Mouse (Mus musculus): ENCODE data around the gene Sdk1. TPM values are rescaled to one million over a fixed set of nuclear protein-coding genes. Genes with fewer than 3 reads are reported as not detected.

Sdk1 gene
- polyA plus RNA-seq, 1 experiment from 2014 or later, result 1.3 TPM

GRCm38 (mm10) chr5:141940636-141941035, 699.3 kb downstream of the Sdk1 start:
- no peaks in the 10 kb centered on the region for H3K27me3 ChIP-seq (replicated peaks; ENCODE audit: control insufficient read depth, insufficient read depth, low read length)
- H3K9ac ChIP-seq (replicated peaks; ENCODE audit: low read depth, low read length), result no peak overlapping the region
- 0 out of 2 replicates have a peak, but pooled peaks cover 2% of the 10 kb centered on the region for H3K9me3 ChIP-seq (ENCODE audit: control insufficient read depth, low read length)
- H3K4me2 ChIP-seq (ENCODE audit: low read length), result no peak overlapping the region
- no peak for ATAC-seq
- H3K4me1 ChIP-seq (replicated peaks; ENCODE audit: control insufficient read depth, insufficient read depth, low read length), result no peaks in the 10 kb centered on the region
- no peaks in the 10 kb centered on the region for H3K36me3 ChIP-seq (ENCODE audit: control insufficient read depth, insufficient read depth)
- WGBS, result 74% methylated on average over 8 of the region's 8 CpGs
- no peak overlapping the region for H3K27ac ChIP-seq (ENCODE audit: low read length)
- H3K4me3 ChIP-seq (replicated peaks; ENCODE audit: low read length), result no peak overlapping the region

DNA sequence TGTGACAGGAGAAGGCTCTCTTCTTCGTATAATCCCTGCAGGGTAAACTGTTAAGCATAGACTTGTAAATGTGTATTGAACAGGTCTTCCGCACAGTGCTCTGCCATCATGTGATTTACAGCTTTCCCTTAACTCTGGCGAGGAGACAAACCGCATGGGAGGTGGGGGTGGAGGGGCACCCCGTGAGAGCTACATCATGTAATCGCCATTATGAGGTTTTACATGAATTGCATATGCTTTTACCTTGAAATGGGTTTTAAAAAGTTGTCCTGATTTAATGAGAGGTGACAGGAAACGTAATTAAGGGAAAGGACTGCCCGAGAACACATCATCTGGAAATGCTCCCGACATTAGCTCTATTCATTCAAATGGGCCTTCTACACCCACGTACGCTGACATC, 709.5 kb downstream of the Sdk1 start:
- H3K27ac ChIP-seq (ENCODE audit: low read length), result no peak overlapping the region
- H3K9ac ChIP-seq (replicated peaks; ENCODE audit: low read depth, low read length), result no peak overlapping the region
- no peaks in the 10 kb centered on the region for H3K4me1 ChIP-seq (replicated peaks; ENCODE audit: control insufficient read depth, insufficient read depth, low read length)
- H3K9me3 ChIP-seq (ENCODE audit: control insufficient read depth, low read length), result no peaks in the 10 kb centered on the region
- no peaks in the 10 kb centered on the region for H3K36me3 ChIP-seq (ENCODE audit: control insufficient read depth, insufficient read depth)
- H3K4me3 ChIP-seq (replicated peaks; ENCODE audit: low read length), result no peak overlapping the region
- no peak for ATAC-seq
- WGBS, result 47% methylated on average over 11 of the region's 11 CpGs
- no peaks in the 10 kb centered on the region for H3K27me3 ChIP-seq (replicated peaks; ENCODE audit: control insufficient read depth, insufficient read depth, low read length)
- no peak overlapping the region for H3K4me2 ChIP-seq (ENCODE audit: low read length)

- H3K4me2 ChIP-seq (ENCODE audit: low read length), result no peak overlapping the region
- H3K4me3 ChIP-seq (replicated peaks; ENCODE audit: low read length), result no peak overlapping the region
- no peaks in the 10 kb centered on the region for H3K27me3 ChIP-seq (replicated peaks; ENCODE audit: control insufficient read depth, insufficient read depth, low read length)
- no peaks in the 10 kb centered on the region for H3K36me3 ChIP-seq (ENCODE audit: control insufficient read depth, insufficient read depth)
- H3K9ac ChIP-seq (replicated peaks; ENCODE audit: low read depth, low read length), result no peak overlapping the region
- no peaks in the 10 kb centered on the region for H3K9me3 ChIP-seq (ENCODE audit: control insufficient read depth, low read length)
- no peaks in the 10 kb centered on the region for H3K4me1 ChIP-seq (replicated peaks; ENCODE audit: control insufficient read depth, insufficient read depth, low read length)
- ATAC-seq, result no peak
- H3K27ac ChIP-seq (ENCODE audit: low read length), result no peak overlapping the region
- 95% methylated on average over 1 of the region's 2 CpGs for WGBS
These were observed 711.0 kb downstream of the Sdk1 start for GRCm38 (mm10) chr5:141952270-141952669.

DNA sequence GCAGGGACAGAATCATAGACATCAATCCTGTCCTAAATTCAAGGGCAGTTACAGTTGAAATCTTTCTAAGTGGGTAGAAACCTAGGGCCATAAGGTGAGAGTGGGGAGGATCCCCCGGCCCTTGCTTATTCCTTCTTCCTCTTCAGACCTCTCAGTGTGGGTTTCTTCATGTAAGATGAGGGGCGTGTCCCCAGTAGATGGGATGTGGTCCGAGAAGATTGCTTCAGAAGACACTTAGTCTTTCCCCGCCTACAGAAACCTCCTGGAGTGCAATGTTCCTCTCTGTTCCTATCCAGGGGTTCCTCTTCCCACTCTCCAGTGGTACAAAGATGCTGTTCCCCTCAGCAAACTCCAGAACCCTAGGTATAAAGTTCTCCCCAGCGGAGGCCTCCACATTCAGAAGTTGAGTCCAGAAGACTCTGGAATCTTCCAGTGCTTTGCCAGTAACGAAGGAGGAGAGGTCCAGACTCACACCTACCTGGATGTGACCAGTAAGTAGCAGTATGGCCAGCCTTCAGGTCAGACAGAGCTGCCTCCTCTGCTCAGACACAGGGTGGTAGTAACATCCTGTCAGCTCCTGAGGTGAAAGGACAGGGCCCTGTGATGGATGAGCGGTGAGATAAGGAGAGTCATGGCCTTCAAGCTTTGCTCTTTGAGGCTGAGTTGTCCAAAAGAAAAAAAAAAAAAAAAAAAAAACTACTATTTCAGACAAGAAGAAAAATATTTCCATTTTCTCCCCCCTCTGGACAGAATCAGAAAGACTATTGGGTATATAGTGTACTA, 711.6 kb downstream of the Sdk1 start:
- Histone ChIP-seq H3K4me3 (replicated peaks; ENCODE audit: low read length) (no peak overlapping the region), H3K4me2 (ENCODE audit: low read length) (no peak overlapping the region), H3K4me1 (replicated peaks; ENCODE audit: control insufficient read depth, insufficient read depth, low read length) (no peaks in the 10 kb centered on the region), H3K27ac (ENCODE audit: low read length) (no peak overlapping the region), H3K9me3 (ENCODE audit: control insufficient read depth, low read length) (no peaks in the 10 kb centered on the region), H3K36me3 (ENCODE audit: control insufficient read depth, insufficient read depth) (no peaks in the 10 kb centered on the region), H3K27me3 (replicated peaks; ENCODE audit: control insufficient read depth, insufficient read depth, low read length) (no peaks in the 10 kb centered on the region), H3K9ac (replicated peaks; ENCODE audit: low read depth, low read length) (no peak overlapping the region)
- 85% methylated on average over 7 of the region's 7 CpGs for WGBS
- ATAC-seq, result no peak

- no peak overlapping the region for H3K9ac ChIP-seq (replicated peaks; ENCODE audit: low read depth, low read length)
- no peaks in the 10 kb centered on the region for H3K36me3 ChIP-seq (ENCODE audit: control insufficient read depth, insufficient read depth)
- H3K27ac ChIP-seq (ENCODE audit: low read length), result no peak overlapping the region
- ATAC-seq, result no peak
- no peak overlapping the region for H3K4me3 ChIP-seq (replicated peaks; ENCODE audit: low read length)
- no peaks in the 10 kb centered on the region for H3K4me1 ChIP-seq (replicated peaks; ENCODE audit: control insufficient read depth, insufficient read depth, low read length)
- no peaks in the 10 kb centered on the region for H3K9me3 ChIP-seq (ENCODE audit: control insufficient read depth, low read length)
- H3K4me2 ChIP-seq (ENCODE audit: low read length), result no peak overlapping the region
- H3K27me3 ChIP-seq (replicated peaks; ENCODE audit: control insufficient read depth, insufficient read depth, low read length), result no peaks in the 10 kb centered on the region
These were observed 729.8 kb downstream of the Sdk1 start for GRCm38 (mm10) chr5:141971071-141971470.

DNA sequence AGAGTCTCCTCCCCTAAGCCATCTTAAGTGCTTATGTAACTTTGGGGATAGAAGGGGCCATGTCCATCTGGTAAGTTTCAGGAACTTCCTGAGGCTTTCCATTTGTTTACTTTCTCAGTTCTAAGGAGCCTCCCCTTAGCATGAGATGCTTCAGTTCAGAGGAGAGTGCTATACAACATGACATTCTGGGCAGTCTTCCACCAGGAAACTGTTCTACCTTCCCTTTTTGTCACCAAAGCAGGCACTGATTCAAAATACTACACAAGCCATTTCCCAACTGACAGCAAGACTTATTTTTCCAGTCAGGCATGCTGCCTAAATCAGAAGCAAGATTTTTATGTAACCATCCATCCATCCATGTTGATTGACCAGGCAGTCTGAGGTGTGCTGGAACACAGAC, 738.2 kb downstream of the Sdk1 start:
- H3K27me3 ChIP-seq (replicated peaks; ENCODE audit: control insufficient read depth, insufficient read depth, low read length), result no peaks in the 10 kb centered on the region
- H3K4me2 ChIP-seq (ENCODE audit: low read length), result no peak overlapping the region

DNA sequence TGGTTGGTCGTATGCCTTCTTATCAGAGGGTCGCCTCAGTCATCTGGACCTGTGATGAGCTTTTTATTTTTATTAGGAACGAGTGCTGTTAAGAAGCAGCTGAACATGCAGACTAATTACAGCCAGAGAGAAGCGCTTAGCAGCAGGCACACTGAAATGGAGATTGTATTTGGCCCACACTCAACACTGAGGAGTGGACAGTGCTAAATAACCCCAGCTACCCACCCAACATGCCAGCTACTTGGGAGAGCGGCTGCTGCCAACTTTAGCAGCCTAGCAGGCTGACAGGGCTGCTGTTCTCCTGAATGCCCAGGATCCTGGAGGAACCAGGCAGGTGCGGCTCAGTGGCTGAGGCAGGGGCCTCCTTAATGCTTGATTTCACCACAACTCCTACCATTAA, 739.5 kb downstream of the Sdk1 start:
- Histone ChIP-seq H3K4me1 (replicated peaks; ENCODE audit: control insufficient read depth, insufficient read depth, low read length) (no peaks in the 10 kb centered on the region; the same call in 1 of the 2 replicates), H3K36me3 (ENCODE audit: control insufficient read depth, insufficient read depth) (no peaks in the 10 kb centered on the region), H3K9ac (replicated peaks; ENCODE audit: low read depth, low read length) (no peak overlapping the region), H3K9me3 (ENCODE audit: control insufficient read depth, low read length) (no peaks in the 10 kb centered on the region), H3K4me3 (replicated peaks; ENCODE audit: low read length) (no peak overlapping the region), H3K27me3 (replicated peaks; ENCODE audit: control insufficient read depth, insufficient read depth, low read length) (no peaks in the 10 kb centered on the region), H3K27ac (ENCODE audit: low read length) (no peak overlapping the region), H3K4me2 (ENCODE audit: low read length) (no peak overlapping the region)
- no peak for ATAC-seq
- 65% methylated on average over 6 of the region's 6 CpGs for WGBS

More for the DNA sequence above, 738.2 kb downstream of the Sdk1 start:
- H3K4me3 ChIP-seq (replicated peaks; ENCODE audit: low read length), result no peak overlapping the region
- H3K27ac ChIP-seq (ENCODE audit: low read length), result no peak overlapping the region
- no peaks in the 10 kb centered on the region for H3K9me3 ChIP-seq (ENCODE audit: control insufficient read depth, low read length)
- no peak for ATAC-seq
- H3K4me1 ChIP-seq (replicated peaks; ENCODE audit: control insufficient read depth, insufficient read depth, low read length), result no peaks in the 10 kb centered on the region; the same call in 1 of the 2 replicates
- H3K36me3 ChIP-seq (ENCODE audit: control insufficient read depth, insufficient read depth), result no peaks in the 10 kb centered on the region
- no peak overlapping the region for H3K9ac ChIP-seq (replicated peaks; ENCODE audit: low read depth, low read length)

DNA sequence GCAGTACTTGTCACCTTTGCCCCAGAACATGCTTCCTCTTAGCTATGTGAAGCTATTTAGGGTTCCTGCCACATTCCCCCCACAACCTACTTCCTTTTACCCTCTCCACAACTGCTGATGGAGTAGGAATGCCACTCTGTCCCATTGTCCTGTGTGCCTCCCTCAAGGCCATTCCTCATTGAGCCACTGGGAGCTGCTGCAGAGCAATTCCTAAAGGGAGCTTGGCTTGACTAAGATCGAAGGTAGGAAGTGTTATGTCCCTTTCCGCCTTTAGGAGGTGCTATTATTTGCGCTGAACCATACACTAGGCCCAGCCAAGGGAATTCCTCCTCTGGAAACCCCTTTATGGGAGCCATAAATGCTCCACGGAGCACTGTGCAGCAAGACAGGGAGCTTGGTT, 743.0 kb downstream of the Sdk1 start:
- Histone ChIP-seq H3K27me3 (replicated peaks; ENCODE audit: control insufficient read depth, insufficient read depth, low read length) (no peaks in the 10 kb centered on the region), H3K4me2 (ENCODE audit: low read length) (no peak overlapping the region), H3K9me3 (ENCODE audit: control insufficient read depth, low read length) (no peaks in the 10 kb centered on the region), H3K36me3 (ENCODE audit: control insufficient read depth, insufficient read depth) (no peaks in the 10 kb centered on the region), H3K4me1 (replicated peaks; ENCODE audit: control insufficient read depth, insufficient read depth, low read length) (no peaks in the 10 kb centered on the region; the same call in 1 of the 2 replicates), H3K27ac (ENCODE audit: low read length) (no peak overlapping the region), H3K9ac (replicated peaks; ENCODE audit: low read depth, low read length) (no peak overlapping the region), H3K4me3 (replicated peaks; ENCODE audit: low read length) (no peak overlapping the region)
- 78% methylated on average over 4 of the region's 4 CpGs for WGBS
- no peak for ATAC-seq

DNA sequence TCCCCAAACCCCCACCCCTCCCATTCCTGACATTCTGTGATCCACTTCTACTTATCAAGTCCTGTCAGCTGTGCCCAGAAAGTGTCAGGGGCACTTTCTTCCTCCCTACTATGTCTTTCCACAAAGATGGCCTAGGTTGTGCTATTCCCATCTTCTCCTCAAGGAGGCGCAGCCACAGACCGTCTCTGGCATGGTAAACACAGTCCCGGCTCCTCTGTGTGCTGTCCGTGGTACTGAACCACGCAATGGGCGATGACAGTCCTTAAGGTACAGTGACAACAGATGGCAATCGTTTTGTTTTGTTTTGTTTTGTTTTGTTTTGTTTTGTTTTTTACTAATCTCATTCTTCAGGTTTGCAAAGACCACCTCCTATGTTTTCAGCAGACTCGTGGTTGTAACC, 743.7 kb downstream of the Sdk1 start:
- Histone ChIP-seq H3K9me3 (ENCODE audit: control insufficient read depth, low read length) (no peaks in the 10 kb centered on the region), H3K4me1 (replicated peaks; ENCODE audit: control insufficient read depth, insufficient read depth, low read length) (no peaks in the 10 kb centered on the region; the same call in 1 of the 2 replicates), H3K27me3 (replicated peaks; ENCODE audit: control insufficient read depth, insufficient read depth, low read length) (no peaks in the 10 kb centered on the region), H3K4me2 (ENCODE audit: low read length) (no peak overlapping the region), H3K9ac (replicated peaks; ENCODE audit: low read depth, low read length) (no peak overlapping the region), H3K36me3 (ENCODE audit: control insufficient read depth, insufficient read depth) (no peaks in the 10 kb centered on the region), H3K4me3 (replicated peaks; ENCODE audit: low read length) (no peak overlapping the region), H3K27ac (ENCODE audit: low read length) (no peak overlapping the region)
- ATAC-seq, result no peak
- WGBS, result 8% methylated on average over 8 of the region's 8 CpGs

- H3K9ac ChIP-seq (replicated peaks; ENCODE audit: low read depth, low read length), result no peak overlapping the region
- H3K4me2 ChIP-seq (ENCODE audit: low read length), result no peak overlapping the region
- H3K4me3 ChIP-seq (replicated peaks; ENCODE audit: low read length), result no peak overlapping the region
- no peaks in the 10 kb centered on the region for H3K9me3 ChIP-seq (ENCODE audit: control insufficient read depth, low read length)
- no peak for ATAC-seq
- 72% methylated on average over 4 of the region's 4 CpGs for WGBS
- H3K36me3 ChIP-seq (ENCODE audit: control insufficient read depth, insufficient read depth), result no peaks in the 10 kb centered on the region
- H3K4me1 ChIP-seq (replicated peaks; ENCODE audit: control insufficient read depth, insufficient read depth, low read length), result no peaks in the 10 kb centered on the region; the same call in 1 of the 2 replicates
- no peak overlapping the region for H3K27ac ChIP-seq (ENCODE audit: low read length)
- H3K27me3 ChIP-seq (replicated peaks; ENCODE audit: control insufficient read depth, insufficient read depth, low read length), result no peaks in the 10 kb centered on the region
These were observed 744.3 kb downstream of the Sdk1 start for GRCm38 (mm10) chr5:141985551-141985950.

All from forebrain, embryonic 16.5 days (tissue).